Mouse (Mus musculus): ENCODE data around the gene Dmd.
"Not testable (repeated sequence)": the region's sequence is repeated elsewhere in the genome, so short reads cannot be mapped to it uniquely, and the experiment has no call there.

Gene Dmd

GRCm38 (mm10) chrX:82948630-82949029 lies at the start of gene Dmd:
Gene Dmd (plus strand): TSS chrX:82948870.
- CTCF ChIA-PET: no interaction called here

- CTCF ChIA-PET: no interaction called here
Measured at GRCm38 (mm10) chrX:82901515-82901914, 47.2 kb upstream of the Dmd start.

GRCm38 (mm10) chrX:82987683-82988082 lies 39.0 kb downstream of the Dmd start:
- CTCF ChIA-PET: no interaction called here

- CTCF ChIA-PET: no interaction called here
Measured at GRCm38 (mm10) chrX:83050190-83050589, 101.5 kb downstream of the Dmd start.

GRCm38 (mm10) chrX:83116171-83116876 lies 167.7 kb downstream of the Dmd start:
- CTCF ChIA-PET: no interaction called here

- CTCF ChIA-PET: no interaction called here
Measured at GRCm38 (mm10) chrX:83117198-83117597, 168.5 kb downstream of the Dmd start.

- CTCF ChIA-PET: no interaction called here
Measured at GRCm38 (mm10) chrX:83220563-83220962, 271.9 kb downstream of the Dmd start.

GRCm38 (mm10) chrX:83221050-83221449 lies 272.4 kb downstream of the Dmd start:
- CTCF ChIA-PET: no interaction called here

- CTCF ChIA-PET: no interaction called here
Measured at GRCm38 (mm10) chrX:83487598-83487997, 538.9 kb downstream of the Dmd start, which contains the start of gene Tsga8. Gene Tsga8 (minus strand): TSS chrX:83487924.

- CTCF ChIA-PET: no interaction called here
Measured at GRCm38 (mm10) chrX:83674998-83675397, 726.3 kb downstream of the Dmd start.

- CTCF ChIA-PET: no interaction called here
Measured at GRCm38 (mm10) chrX:83686547-83686946, 737.9 kb downstream of the Dmd start.

GRCm38 (mm10) chrX:83740533-83740932 lies 791.9 kb downstream of the Dmd start:
- CTCF ChIA-PET: no interaction called here

GRCm38 (mm10) chrX:83746301-83747008 lies 797.8 kb downstream of the Dmd start:
- CTCF ChIA-PET: no interaction called here

GRCm38 (mm10) chrX:83787406-83787805 lies 838.7 kb downstream of the Dmd start:
- CTCF ChIA-PET: no interaction called here

- CTCF ChIA-PET: not testable (repeated sequence)
Measured at GRCm38 (mm10) chrX:83867469-83867868, 918.8 kb downstream of the Dmd start.

- CTCF ChIA-PET: not testable (repeated sequence)
Measured at GRCm38 (mm10) chrX:83875389-83875788, 926.7 kb downstream of the Dmd start.

GRCm38 (mm10) chrX:83975895-83976294 lies 1027.2 kb downstream of the Dmd start:
- CTCF ChIA-PET: no interaction called here

GRCm38 (mm10) chrX:84001294-84001693 lies 1052.6 kb downstream of the Dmd start:
- CTCF ChIA-PET: no interaction called here

- CTCF ChIA-PET: not testable (repeated sequence)
Measured at GRCm38 (mm10) chrX:84062431-84062830, 1113.8 kb downstream of the Dmd start.

GRCm38 (mm10) chrX:84165872-84166271 lies 1217.2 kb downstream of the Dmd start:
- CTCF ChIA-PET: no interaction called here

- CTCF ChIA-PET: no interaction called here
Measured at GRCm38 (mm10) chrX:84241297-84241859, 1292.7 kb downstream of the Dmd start.

GRCm38 (mm10) chrX:84330593-84330992 lies 1381.9 kb downstream of the Dmd start:
- CTCF ChIA-PET: no interaction called here

- CTCF ChIA-PET: no interaction called here
Measured at GRCm38 (mm10) chrX:84332177-84332576, 1383.5 kb downstream of the Dmd start.
